Mouse (Mus musculus) frontal cortex, postnatal 25 days (tissue): Measurements from ENCODE around the gene Ralgps2.

Source experiments
- DNase-seq, 2 experiments: peaks; one replicate each; pipeline ENCODE4 v3.0.0; 2022; ENCODE audit warnings: low spot score in 2 of 2

Ralgps2 gene

GRCm38 (mm10) chr1:156819236-156819635 is 120.2 kb downstream of the Ralgps2 start:
- DNase-seq: no peak

GRCm38 (mm10) chr1:156813485-156813884 is 125.9 kb downstream of the Ralgps2 start:
- DNase-seq: no peak

DNA sequence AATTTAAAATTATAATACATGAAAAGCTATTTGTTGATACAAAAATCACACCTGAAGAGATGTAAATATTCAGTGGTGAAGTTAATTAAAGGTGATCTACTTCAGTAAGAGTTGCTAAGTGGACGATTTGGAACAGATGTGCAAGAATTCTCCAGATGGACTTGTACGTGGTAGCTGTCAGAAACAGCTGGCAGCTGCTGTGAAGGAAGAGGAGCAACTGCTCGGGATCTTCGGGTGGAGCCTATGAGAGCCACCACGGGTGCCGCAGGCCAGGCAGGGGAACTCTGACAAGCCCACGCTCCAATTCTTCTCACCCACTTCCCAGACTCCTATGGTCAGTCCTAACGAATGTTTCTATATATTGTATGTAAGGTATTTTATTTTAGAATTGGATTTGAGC is 126.7 kb downstream of the Ralgps2 start:
- DNase-seq: no peak

- DNase-seq: no peak
Measured at GRCm38 (mm10) chr1:156811928-156812327, 127.5 kb downstream of the Ralgps2 start.

DNA sequence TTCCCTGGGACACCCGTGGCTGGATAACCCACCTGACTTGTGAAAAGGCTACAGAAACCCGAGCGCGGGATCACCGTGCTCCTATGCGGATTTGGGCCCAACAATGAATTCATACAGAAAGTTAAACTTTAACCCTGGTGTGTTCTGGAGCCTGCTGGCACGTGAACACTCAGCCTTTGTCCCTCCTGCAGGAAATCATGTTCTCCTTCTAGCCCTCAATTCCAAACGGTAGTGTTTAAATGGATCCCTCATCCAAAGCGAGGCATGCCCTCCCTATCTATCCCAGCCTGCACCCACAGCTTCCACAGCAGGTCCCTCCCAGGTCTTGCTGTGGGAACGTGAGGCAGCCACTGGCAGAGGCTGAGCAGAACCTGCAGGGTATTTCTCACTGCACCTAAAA is 131.1 kb downstream of the Ralgps2 start:
- DNase-seq: no peak

- DNase-seq: no peak
Measured at GRCm38 (mm10) chr1:156801276-156801675, 138.2 kb downstream of the Ralgps2 start.

DNA sequence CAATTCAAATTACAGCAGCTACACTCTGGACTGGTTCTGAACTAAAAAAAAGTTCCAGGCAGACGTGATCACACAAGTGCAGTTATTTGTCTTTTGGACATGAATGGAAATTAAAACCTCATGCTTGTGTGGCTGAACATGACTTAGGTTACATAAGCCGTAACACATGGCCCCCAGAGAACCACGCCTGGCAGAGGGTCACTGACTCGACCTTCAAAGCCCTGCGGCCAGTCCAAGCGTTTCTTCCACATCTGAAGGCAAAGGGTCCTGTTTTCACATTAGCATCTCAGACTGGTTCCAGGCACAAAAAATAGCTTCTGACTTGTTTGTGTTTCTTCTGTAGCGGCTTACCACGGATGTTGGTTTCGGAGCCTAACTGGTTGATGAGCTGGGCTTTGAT is 143.2 kb downstream of the Ralgps2 start:
- no peak for DNase-seq

DNA sequence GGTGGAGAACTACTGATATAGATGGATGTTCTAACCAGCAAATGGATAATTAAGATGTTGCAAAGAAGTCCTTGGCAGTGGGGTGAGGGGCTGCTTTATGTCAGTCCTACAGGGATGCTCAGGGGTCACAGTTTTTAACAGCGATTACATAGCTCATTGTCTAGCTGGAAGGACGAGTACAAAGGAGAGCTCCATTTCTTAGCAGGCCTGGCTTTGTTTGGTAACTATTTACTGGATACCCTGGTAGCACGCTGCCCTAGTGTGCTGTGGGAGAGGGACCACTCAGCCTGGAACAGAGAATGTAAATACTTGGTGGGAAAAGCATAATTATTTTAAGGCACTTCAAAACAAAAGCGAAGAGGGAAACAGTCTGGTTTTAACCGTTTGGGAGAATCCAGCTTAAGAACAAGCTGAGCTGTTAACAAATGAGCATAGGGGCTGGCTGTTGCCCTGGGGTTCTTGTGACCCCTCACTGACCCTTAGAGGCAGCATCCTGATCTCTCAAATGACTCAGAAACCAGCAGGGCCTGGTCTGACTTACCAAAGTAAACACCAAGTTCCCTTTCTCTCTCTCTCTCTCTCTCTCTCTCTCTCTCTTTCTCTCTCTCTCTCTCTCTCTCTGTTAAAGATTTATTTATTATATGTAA is 149.5 kb downstream of the Ralgps2 start:
- DNase-seq: no peak

DNA sequence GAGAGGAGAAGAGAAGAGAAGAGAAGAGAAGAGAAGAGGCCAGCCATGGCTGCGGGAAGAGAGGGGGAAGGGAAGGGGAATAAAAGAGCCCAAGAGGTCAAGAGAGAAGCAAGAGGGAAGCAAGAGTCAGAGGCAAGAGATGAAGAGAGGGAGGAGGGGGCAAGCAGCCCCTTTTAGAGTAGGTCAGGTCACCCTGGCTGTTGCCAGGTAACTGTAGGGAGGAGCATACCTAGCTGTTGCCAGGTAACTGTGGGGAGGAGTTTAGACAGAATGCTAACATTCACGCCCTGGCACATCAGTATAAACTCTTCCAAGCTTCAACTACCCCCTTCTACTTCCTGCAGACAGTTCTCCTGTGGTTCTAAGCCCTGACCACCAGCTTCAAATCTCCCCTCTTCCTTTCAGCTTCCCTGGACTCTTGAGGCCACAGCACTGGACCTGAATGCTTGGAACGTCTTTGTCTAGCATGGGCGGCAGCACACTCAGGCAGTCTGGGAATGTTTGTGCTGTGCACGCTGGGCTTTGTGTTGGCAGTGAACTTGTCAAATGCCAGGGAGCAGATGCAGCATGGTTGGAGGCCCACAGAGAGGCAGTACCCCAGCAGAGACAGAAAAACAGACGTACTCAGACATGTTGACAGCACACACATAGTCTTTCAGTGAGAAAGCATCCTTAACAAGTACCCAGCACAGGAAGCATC is 152.1 kb downstream of the Ralgps2 start:
- no peak for DNase-seq

GRCm38 (mm10) chr1:156786074-156786473 is 153.4 kb downstream of the Ralgps2 start:
- DNase-seq: no peak

- DNase-seq: no peak
Measured at GRCm38 (mm10) chr1:156784974-156785373, 154.5 kb downstream of the Ralgps2 start.

GRCm38 (mm10) chr1:156784116-156784515 is 155.3 kb downstream of the Ralgps2 start:
- no peak for DNase-seq

DNA sequence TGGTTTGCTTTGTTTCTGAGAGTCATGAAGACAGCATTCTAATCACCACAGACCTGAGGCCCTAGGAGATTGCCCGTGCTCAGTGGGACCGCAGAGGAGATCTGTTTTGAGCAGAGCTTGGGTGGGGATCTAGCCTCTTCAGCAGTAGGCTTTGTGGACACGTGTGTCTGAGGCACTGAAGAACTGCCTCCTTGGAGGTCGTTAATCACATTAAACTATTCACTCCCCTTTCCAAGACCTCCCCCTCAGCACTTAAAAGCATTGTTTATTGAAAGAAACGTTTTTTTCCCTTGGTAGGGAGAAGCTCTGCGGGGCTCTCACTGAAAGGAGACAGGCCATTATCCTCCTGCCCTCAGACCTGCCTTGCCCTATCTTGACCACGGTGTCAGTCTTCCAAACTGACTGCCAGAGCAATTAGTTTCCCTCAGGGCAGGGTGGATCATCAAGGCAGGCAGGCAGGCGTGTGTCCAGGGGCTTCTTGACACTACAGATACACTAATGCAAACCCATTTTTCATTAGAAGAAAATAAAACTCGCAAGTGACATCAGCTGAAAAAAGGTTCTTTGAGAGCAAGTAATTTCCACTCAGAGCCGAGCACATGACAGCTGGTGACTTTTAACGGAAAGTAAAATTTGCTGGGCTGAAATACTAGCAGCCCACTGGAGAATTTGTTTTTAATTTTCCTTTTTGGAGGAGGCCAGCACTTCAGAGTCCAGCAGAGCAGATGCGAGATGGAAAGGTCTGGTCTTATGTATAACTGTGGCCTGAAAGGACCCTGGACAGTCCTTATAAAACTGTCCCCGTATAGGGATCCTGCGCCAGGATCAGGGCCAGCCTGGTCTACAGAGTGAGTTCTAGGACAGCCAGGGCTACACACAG is 157.2 kb downstream of the Ralgps2 start:
- no peak for DNase-seq

GRCm38 (mm10) chr1:156781076-156781741 is 158.2 kb downstream of the Ralgps2 start:
- DNase-seq: no peak

DNA sequence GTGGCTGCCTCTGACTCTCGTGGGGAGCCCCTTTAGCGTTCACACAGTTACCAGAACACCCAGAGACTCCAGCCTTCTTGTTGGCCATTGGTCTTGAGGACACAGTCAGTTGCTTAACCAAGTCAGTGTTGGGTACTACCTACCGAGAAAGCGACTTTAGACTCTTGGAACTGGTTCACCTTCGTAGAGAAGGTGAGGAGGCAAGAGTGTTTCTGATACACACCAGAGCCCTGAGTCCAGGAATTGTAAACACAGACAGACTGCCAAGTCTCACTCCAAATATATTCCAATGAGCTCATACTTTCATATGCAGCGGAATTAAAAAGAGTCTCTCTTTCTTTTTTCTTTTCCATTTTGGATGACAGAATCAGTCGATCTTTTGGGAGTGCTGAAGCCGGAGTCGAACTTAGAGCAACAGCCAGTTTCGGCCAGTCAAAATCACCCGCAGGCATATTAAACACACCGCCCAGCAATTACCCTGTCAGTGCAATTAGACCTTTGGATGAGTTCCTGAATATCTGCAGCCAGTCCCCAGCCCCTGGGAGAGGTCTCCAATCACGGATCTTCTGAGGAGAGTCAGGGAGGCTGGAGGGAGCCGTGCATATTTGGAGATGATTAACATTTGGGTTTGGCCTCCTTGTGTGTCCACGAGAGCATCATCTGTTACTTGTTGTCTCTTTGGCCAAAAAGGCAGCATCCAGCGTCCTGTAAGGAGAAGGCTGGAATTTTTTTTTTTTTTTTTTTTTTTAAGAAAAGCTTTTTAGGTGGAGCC is 159.0 kb downstream of the Ralgps2 start:
- no peak for DNase-seq

GRCm38 (mm10) chr1:156779595-156779994 is 159.8 kb downstream of the Ralgps2 start:
- DNase-seq: no peak

- no peak for DNase-seq
Measured at GRCm38 (mm10) chr1:156778977-156779376, 160.4 kb downstream of the Ralgps2 start.

- no peak for DNase-seq
Measured at GRCm38 (mm10) chr1:156777896-156778295, 161.5 kb downstream of the Ralgps2 start.

- DNase-seq: no peak
Measured at GRCm38 (mm10) chr1:156775983-156776382, 163.4 kb downstream of the Ralgps2 start.

GRCm38 (mm10) chr1:156775190-156775589 is 164.2 kb downstream of the Ralgps2 start:
- no peak for DNase-seq

DNA sequence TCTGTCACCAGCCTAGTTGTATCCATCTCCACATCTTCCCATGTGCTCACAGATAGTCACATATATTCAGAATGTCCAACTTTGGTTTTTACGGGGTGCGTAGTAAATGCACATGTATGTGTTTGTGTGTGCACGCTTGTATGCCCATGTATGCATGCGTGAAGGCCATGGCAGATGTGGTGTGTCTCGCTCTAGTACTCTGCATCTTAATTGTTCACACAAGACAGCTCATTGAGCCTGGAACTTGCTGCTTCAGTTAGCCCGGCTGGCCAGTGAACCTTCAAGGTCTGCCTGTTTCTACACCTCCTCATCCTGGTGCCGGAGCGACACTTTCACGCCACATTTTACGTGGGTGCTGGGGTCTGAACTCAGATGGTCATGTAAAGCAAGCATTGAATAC is 168.6 kb downstream of the Ralgps2 start:
- DNase-seq: no peak
